Mouse (Mus musculus) hindbrain, embryonic 16.5 days (tissue): ENCODE measurements around the gene Tmem156. TPM values are rescaled to one million over a fixed set of nuclear protein-coding genes. Genes with fewer than 3 reads are reported as not detected.

ENCODE experiments used
- ATAC-seq: fragments of 200-750 bp; cut with Nextera tagmentation; 2 replicates; pipeline ENCODE4 v1.8.0; 2017; ENCODE audit warnings: moderate TSS enrichment, moderate library complexity
- H3K27ac ChIP-seq: fragments of 300-500 bp; sonication (generic); 2 replicates; pipeline ENCODE4 v1.5.1; 2014; ENCODE audit warnings: low read depth, mild to moderate bottlenecking, control low read depth, low read length, moderate library complexity
- H3K27me3 ChIP-seq: fragments of 300-500 bp; sonication (generic); replicated peaks from 2 replicates; pipeline ENCODE4 v1.6.1; 2014; ENCODE audit warnings: low read length; ENCODE audit not compliant: control insufficient read depth, insufficient read depth
- H3K36me3 ChIP-seq: fragments of 300-500 bp; sonication (generic); 2 replicates; pipeline ENCODE4 v1.6.1; 2014; ENCODE audit warnings: mild to moderate bottlenecking, low read length, moderate library complexity, mixed read lengths; ENCODE audit not compliant: control insufficient read depth, insufficient read depth
- H3K4me1 ChIP-seq: fragments of 300-500 bp; sonication (generic); 2 replicates; pipeline ENCODE4 v1.6.1; 2014; ENCODE audit warnings: low read depth, low read length; ENCODE audit not compliant: control insufficient read depth, insufficient read depth
- H3K4me2 ChIP-seq: fragments of 300-500 bp; sonication (generic); 2 replicates; pipeline ENCODE4 v1.6.1; 2014; ENCODE audit warnings: mild to moderate bottlenecking, low read length, control low read depth, moderate library complexity
- H3K4me3 ChIP-seq: fragments of 300-500 bp; sonication (generic); 2 replicates; pipeline ENCODE4 v1.5.1; 2014; ENCODE audit warnings: mild to moderate bottlenecking, low read length, control low read depth, moderate library complexity
- H3K9ac ChIP-seq: fragments of 300-500 bp; sonication (generic); 2 replicates; pipeline ENCODE4 v1.6.1; 2014; ENCODE audit warnings: low read depth, mild to moderate bottlenecking, control low read depth, low read length, moderate library complexity
- H3K9me3 ChIP-seq: fragments of 300-500 bp; sonication (generic); 2 replicates; pipeline ENCODE4 v1.6.1; 2014; ENCODE audit warnings: mild to moderate bottlenecking, low read length, moderate library complexity; ENCODE audit not compliant: control insufficient read depth
- WGBS: fragments of 180-500 bp; shearing (Covaris S2); extraction: QIAGEN DNeasy Blood & Tissue Kit; methylation state at CpG from one replicate; pipeline ENCODE4 v1.1.7; 2014; 5-methylcytosine and 5-hydroxymethylcytosine counted together
- polyA plus RNA-seq: library from polyadenylated mRNA; unstranded; fragments of >200 nt; fragmentation: Nextera tagmentation; extraction: Ambion mirVana; gene quantifications from 2 replicates; pipeline ENCODE4 v1.2.1, GENCODE M21; 2015

The Tmem156 gene
- polyA plus RNA-seq, 1 experiment from 2014 or later: not detected

DNA sequence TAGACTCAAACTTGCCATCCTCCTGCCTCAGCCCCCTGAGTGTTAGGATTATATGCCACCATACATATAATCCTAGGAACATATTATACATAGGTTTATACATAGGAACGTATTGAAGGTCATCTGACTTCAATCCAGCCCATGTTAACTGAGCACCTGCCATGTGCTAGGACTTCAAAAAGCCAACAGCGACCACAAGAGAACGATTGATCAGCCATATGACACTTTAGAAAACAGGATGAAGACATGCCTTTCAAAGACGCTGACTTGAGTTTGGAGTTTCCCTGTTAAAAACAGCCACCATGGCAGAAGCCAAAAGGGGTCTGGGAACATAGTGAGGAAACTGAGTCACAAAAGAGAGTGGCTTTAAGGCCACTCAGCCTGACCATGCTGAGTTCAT is 86.7 kb downstream of the Tmem156 start:
- Histone ChIP-seq H3K4me3 (no peak overlapping the region), H3K27ac (no peak overlapping the region), H3K27me3 (no peaks in the 10 kb centered on the region), H3K36me3 (no peaks in the 10 kb centered on the region), H3K4me1 (peaks cover 2% of the 10 kb centered on the region; the same call in 1 of the 2 replicates), H3K9me3 (no peaks in the 10 kb centered on the region), H3K4me2 (no peak overlapping the region), H3K9ac (no peak overlapping the region)
- no peak for ATAC-seq
- WGBS: 91% methylated on average over 4 of the region's 4 CpGs

Other genes starting within 250 kb of the Tmem156 start
- gene Tlr1, start 158.6 kb downstream of the Tmem156 start, polyA plus RNA-seq: 0.29 and 0.46 TPM in 2 replicates
- gene Tlr6, start 132.0 kb downstream of the Tmem156 start, polyA plus RNA-seq: 0.25 and 0.31 TPM in 2 replicates
- gene Fam114a1, start 122.1 kb downstream of the Tmem156 start, polyA plus RNA-seq: 9.6 and 11.5 TPM in 2 replicates
- gene Klhl5, start 15.4 kb upstream of the Tmem156 start, polyA plus RNA-seq: 48.7 and 52.4 TPM in 2 replicates
- gene Wdr19, start 107.6 kb upstream of the Tmem156 start, polyA plus RNA-seq: 11.2 and 12.3 TPM in 2 replicates
- gene Rfc1, start 243.5 kb upstream of the Tmem156 start, polyA plus RNA-seq: 31.8 and 32.3 TPM in 2 replicates